Mouse (Mus musculus): ENCODE measurements around the gene Wscd2. TPM values are rescaled to one million over a fixed set of nuclear protein-coding genes. Genes with fewer than 3 reads are reported as not detected.

Gene Wscd2
- total RNA-seq, 2 experiments from 2014 or later: not detected

- ATAC-seq (replicated peaks; ENCODE audit: low FRiP score, poor library complexity, severe bottlenecking): no peak
These were observed 116.0 kb downstream of the Wscd2 start for GRCm38 (mm10) chr5:113606121-113606520.

- ATAC-seq (replicated peaks; ENCODE audit: low FRiP score, poor library complexity, severe bottlenecking): no peak
These were observed 117.0 kb downstream of the Wscd2 start for GRCm38 (mm10) chr5:113606961-113607785.

GRCm38 (mm10) chr5:113607941-113608431, 117.9 kb downstream of the Wscd2 start:
- no peak for ATAC-seq (replicated peaks; ENCODE audit: low FRiP score, poor library complexity, severe bottlenecking)

- no peak for ATAC-seq (replicated peaks; ENCODE audit: low FRiP score, poor library complexity, severe bottlenecking)
These were observed 118.4 kb downstream of the Wscd2 start for GRCm38 (mm10) chr5:113608511-113608910.

GRCm38 (mm10) chr5:113609891-113610290, 119.8 kb downstream of the Wscd2 start:
- ATAC-seq (replicated peaks; ENCODE audit: low FRiP score, poor library complexity, severe bottlenecking): no peak

- no peak for ATAC-seq (replicated peaks; ENCODE audit: low FRiP score, poor library complexity, severe bottlenecking)
These were observed 120.4 kb downstream of the Wscd2 start for GRCm38 (mm10) chr5:113610490-113610889.

GRCm38 (mm10) chr5:113611131-113611530, 121.0 kb downstream of the Wscd2 start:
- no peak for ATAC-seq (replicated peaks; ENCODE audit: low FRiP score, poor library complexity, severe bottlenecking)

- ATAC-seq (replicated peaks; ENCODE audit: low FRiP score, poor library complexity, severe bottlenecking): no peak
These were observed 121.7 kb downstream of the Wscd2 start for GRCm38 (mm10) chr5:113611771-113612233.

GRCm38 (mm10) chr5:113618716-113619115, 128.6 kb downstream of the Wscd2 start:
- ATAC-seq (replicated peaks; ENCODE audit: low FRiP score, poor library complexity, severe bottlenecking): no peak

- no peak for ATAC-seq (replicated peaks; ENCODE audit: low FRiP score, poor library complexity, severe bottlenecking)
These were observed 129.0 kb downstream of the Wscd2 start for GRCm38 (mm10) chr5:113619151-113619550.

- ATAC-seq (replicated peaks; ENCODE audit: low FRiP score, poor library complexity, severe bottlenecking): no peak
These were observed 130.1 kb downstream of the Wscd2 start for GRCm38 (mm10) chr5:113620130-113620716.

- ATAC-seq (replicated peaks; ENCODE audit: low FRiP score, poor library complexity, severe bottlenecking): no peak
These were observed 130.9 kb downstream of the Wscd2 start for GRCm38 (mm10) chr5:113620999-113621398.

- ATAC-seq (replicated peaks; ENCODE audit: low FRiP score, poor library complexity, severe bottlenecking): no peak
These were observed 132.9 kb downstream of the Wscd2 start for GRCm38 (mm10) chr5:113623052-113623451.

GRCm38 (mm10) chr5:113625068-113625467, 134.9 kb downstream of the Wscd2 start:
- ATAC-seq (replicated peaks; ENCODE audit: low FRiP score, poor library complexity, severe bottlenecking): no peak

GRCm38 (mm10) chr5:113626352-113626751, 136.2 kb downstream of the Wscd2 start:
- no peak for ATAC-seq (replicated peaks; ENCODE audit: low FRiP score, poor library complexity, severe bottlenecking)

GRCm38 (mm10) chr5:113626991-113627390, 136.9 kb downstream of the Wscd2 start:
- ATAC-seq (replicated peaks; ENCODE audit: low FRiP score, poor library complexity, severe bottlenecking): no peak

- ATAC-seq (replicated peaks; ENCODE audit: low FRiP score, poor library complexity, severe bottlenecking): no peak
These were observed 137.8 kb downstream of the Wscd2 start for GRCm38 (mm10) chr5:113627820-113628437.

GRCm38 (mm10) chr5:113629248-113629647, 139.1 kb downstream of the Wscd2 start:
- ATAC-seq (replicated peaks; ENCODE audit: low FRiP score, poor library complexity, severe bottlenecking): no peak

- no peak for ATAC-seq (replicated peaks; ENCODE audit: low FRiP score, poor library complexity, severe bottlenecking)
These were observed 140.0 kb downstream of the Wscd2 start for GRCm38 (mm10) chr5:113630116-113630515.

- ATAC-seq (replicated peaks; ENCODE audit: low FRiP score, poor library complexity, severe bottlenecking): no peak
These were observed 143.0 kb downstream of the Wscd2 start for GRCm38 (mm10) chr5:113633037-113633714.

Measured in erythroid progenitor cell, adult 5-6 weeks (primary cell).